Mouse (Mus musculus) 3134 (cell line): ENCODE data around the gene Sned1.
"Not testable (repeated sequence)": the region's sequence is repeated elsewhere in the genome, so short reads cannot be mapped to it uniquely, and the experiment has no call there.

Experiments used
- DNase-seq: peaks from one replicate; pipeline ENCODE4 v3.0.0-alpha.2; 2011; ENCODE audit warnings: low spot score; ENCODE audit not compliant: insufficient read length; ENCODE audit errors: extremely low read depth

The Sned1 gene

DNA sequence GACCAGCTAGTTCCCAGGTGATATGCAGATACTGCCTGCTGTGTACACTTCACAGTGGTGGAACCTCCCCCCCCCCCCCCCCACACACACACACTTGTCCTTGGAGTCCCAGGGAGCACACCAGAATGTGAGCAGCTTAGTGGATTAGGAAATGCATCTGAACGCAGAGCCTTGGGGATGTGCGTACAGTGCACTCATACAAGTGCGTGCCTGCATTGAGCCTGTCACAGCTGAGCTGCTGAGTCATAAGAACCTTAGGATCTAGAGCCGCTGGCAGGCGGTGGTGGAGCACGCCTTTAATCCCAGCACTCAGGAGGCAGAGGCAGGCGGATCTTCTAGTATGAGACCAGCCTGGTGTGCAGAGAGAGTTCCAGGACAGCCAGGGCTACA lies 7.7 kb upstream of the Sned1 start:
- no peak for DNase-seq

DNA sequence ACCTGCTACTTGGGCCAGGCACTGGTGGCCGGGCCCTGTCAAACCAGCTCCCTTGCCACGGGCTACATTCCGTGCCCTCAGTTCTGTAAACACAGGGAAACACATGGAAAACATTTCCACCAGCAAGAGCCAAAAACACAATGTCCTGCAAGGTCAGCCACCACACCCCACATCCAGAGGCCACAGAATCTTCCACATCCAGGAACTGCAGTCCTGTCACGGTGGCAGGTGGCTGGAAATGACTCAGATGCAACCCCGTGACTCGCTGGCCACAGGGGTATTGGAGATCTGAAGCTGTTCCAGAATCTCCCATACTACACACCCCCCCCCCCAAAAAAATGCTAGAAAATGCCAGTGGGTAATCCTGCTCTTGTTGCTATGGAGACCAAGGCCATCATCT lies 6.4 kb upstream of the Sned1 start:
- peak; percentile 80 for DNase-seq

DNA sequence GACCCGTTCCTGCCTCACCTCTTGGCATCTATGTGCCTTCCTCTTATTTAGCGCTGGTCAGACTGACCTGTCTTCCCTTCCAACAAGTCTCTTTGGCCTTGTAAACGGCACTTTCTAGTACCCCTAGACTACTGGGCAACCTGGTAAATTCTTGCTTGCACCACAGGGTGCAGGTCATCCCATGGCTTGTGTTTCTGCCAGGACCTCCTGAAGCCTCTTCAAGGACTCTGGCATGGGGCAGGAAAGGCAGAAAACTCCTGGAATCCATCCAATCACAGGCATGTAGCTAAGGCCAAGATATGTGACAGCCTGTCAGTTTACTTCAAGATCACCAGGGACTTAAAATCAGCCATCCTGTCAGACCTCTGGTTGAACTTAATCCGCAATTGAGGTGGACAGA lies 6.0 kb upstream of the Sned1 start:
- DNase-seq: no peak

DNA sequence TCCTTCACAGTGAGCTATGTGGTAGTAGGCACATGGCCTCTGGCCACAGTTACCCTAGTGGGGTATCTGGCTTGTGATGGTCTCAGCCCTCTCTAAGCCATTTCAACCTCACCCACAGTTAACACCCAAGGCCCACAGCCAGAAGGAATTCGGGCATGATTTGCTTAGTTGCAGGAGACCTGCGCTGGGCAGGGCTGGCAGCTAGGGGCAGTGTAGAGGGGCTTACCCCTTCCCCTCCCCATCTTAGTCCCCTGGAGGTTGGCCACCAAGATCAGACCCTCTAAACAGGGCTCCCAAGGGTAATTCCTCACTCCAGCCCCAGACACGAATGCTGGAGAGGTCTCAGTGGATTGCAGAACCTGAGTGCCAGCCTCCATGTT lies 894 bp downstream of the Sned1 start:
- no peak for DNase-seq

DNA sequence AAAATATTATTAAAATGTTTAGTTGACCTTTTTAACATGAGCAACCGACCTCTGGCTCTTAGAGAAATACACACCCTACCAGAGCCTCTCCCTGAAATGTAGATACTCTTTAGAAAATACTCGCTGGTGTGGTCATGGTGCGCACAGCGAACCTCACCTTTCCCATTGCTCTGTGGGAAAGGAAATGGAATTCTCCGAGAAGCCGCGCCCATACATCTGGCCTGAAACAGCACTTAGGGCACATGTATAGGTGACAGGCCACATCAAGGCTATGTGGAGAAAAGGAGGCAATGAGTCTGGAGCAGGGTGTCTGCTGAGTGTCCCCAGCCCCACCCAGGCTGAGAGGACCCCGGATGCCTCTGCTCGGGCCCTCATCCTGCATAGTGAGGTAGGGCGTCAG lies 2.0 kb downstream of the Sned1 start:
- no peak for DNase-seq

DNA sequence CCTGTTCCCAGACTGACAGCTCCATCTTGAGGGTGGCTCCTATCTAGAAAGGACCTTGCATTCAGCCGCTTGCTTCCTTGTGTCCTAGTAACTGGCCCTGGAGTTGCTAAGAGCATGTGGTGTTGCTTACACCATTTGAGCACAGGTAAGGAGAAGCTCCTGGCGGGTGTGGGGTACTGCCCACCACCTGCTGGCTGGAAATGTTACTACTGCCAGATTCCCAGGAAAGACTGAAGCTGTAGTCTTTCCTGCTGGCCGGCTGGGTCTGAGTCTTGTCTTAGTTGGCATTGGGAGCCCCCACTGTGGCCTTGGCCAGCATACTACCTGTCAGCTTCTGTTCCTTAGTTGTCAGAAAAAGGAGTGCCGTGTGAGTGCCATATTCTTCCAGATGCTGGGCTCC lies 2.6 kb downstream of the Sned1 start:
- DNase-seq: no peak

DNA sequence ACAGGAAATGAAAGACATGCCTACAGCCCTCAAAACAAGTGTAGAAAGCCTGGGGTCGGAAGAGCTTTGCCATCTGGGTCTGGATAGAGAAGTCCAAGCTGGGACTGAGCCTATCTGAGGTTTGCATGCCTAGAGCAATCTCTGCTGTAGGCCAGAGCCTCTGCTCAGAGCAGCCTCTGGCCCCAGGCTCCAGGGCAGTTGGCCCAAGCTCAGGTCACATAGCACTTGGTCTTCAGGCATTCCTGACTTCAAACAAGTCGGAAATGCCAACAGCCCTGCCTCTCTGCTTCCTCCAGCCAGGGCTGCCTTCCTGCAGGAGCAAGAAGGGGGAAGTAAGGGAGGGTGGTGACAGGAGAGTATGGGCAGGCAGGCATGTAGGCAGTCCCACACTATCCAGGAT lies 10.3 kb downstream of the Sned1 start:
- no peak for DNase-seq

DNA sequence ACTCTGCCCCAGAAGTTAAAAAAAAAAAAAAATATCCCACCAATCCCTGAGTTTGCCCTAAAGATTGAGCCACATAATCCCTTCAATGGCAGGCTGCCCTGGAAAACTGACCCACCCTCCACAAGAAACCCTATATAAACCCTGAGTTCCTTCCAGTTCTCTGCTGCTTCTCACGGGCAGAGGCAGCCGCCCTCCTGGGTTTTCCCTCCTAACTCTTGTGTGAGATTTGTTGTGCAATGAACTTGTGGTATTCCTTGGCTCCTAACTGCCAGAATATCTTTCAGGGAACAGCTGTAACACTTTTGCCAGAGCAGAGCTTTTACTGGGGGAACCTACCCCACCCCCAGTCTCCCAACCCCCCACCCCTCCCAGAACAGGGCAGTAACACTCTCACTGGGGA lies 16.9 kb downstream of the Sned1 start:
- no peak for DNase-seq

DNA sequence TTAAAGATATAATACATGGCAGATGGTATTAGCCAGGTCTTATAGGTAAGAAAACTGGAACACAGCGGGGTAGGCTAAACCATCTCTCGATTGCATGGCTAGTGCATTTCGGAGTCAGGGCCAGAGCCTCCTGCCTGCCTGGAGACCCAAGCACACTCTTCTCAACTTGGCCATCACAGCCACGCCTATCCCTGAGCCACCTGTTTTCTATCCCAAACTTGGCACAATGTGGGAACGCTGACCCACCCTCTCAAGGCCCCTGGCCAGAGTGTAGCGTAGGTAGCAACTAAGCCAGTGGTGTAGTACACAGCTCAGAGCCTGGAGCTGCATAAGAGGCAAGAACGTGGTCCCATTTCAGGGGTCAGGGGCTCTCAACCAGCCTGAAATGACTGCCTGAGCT lies 20.1 kb downstream of the Sned1 start:
- no peak for DNase-seq

DNA sequence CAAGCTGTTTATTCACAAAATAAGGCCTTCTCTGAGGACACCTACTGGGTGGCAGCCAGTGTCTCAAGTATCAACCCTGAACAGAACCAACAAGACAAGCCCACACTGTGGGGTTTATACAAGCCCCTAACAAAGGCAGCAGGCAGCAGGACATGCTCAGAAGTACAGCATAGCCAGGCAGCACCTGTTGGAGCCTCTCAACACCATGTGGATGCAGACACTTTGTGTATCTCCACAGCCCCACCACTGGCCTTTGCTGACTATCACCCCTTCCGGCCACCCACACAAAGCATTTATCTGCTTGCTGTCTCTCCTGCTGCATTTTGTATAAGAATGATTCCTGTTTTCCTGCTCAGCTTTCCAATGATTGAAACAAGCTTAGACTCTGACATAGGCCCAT lies 21.9 kb downstream of the Sned1 start:
- DNase-seq: no peak

DNA sequence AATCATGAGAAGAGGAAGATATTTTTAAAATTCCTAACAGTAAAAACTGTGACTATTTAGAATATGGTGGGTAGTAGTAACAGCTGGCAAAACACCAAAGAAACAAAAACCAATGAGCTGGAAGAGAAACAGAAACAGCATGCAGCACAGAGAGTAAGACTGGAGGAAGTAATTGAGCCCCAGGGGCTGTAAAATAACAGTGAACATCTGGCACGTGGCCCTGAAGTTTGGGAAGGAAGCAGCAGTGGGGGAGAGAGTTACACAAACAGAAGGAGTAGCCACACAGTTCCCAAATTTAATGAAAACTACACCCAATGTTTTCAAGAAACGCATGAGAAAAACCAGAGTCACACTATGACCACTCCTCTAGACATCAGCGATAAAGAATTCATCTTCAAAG lies 31.6 kb downstream of the Sned1 start:
- no peak for DNase-seq

DNA sequence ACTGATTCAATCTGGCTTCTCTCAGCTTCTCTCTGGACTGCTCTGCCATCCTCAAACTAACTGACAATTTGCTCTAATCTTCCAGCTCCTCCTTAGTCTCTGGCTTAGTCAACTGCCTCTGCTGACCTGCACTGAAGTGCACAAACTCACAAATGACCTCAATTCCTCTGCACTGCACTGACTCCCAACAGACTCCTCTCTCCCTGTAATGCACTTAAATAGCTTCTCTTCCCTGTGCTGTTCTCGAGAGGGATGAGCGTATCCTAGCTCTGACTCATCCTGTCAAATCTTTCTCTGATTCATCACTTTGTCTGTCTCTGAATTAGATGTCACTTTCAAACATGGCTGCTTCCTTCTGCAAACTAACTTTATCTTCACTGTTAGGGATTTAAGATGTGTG lies 32.6 kb downstream of the Sned1 start:
- DNase-seq: no peak

DNA sequence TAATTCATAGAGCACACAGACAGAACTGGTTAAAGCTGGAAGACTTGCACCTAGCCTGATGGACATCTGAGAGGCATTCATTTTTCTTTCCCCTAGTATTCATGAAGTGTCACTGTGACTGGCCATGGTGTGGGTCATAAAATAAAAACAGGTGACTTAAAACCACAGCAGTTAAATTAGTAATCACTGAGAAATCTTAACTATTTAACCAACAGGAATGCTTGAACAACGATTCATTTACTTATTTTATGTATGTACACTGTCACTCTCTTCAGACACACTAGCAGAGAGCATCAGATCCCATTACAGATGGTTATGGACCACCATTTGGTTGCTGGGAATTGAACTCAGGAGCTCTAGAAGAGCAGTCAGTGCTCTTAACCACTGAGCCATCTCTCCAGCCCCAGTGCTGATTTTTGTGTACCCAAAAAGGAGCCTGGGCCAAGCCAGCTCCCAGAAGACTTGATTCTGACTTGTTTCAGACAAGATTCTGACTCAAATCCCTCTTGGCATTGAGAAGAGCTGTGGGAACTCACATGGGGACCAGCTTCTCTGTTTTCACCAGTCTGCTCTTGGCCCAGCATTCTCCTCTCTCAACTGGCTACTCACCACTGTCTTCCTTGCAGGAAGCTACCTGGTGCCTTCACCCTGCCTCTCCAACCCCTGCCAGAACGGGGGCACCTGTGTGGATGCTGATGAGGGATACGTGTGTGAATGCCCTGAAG lies 35.0 kb downstream of the Sned1 start:
- DNase-seq: peak; percentile 76

DNA sequence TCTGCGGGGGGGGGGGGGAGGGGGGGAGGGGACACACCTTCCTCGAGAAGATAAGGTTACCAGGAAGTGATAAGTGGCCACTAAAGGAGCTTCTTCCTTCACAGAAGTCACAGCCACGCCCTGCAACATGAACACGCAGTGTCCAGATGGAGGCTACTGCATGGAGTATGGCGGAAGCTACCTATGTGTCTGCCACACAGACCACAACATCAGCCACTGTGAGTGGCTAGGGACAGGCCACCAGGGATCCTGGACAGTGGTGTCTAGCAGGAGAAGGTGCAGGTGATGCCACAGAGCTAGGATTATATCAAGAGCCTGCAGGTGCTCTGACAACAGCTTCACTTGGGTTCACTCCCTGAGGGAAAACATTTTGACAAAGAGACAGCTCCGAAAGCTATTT lies 36.1 kb downstream of the Sned1 start:
- no peak for DNase-seq

DNA sequence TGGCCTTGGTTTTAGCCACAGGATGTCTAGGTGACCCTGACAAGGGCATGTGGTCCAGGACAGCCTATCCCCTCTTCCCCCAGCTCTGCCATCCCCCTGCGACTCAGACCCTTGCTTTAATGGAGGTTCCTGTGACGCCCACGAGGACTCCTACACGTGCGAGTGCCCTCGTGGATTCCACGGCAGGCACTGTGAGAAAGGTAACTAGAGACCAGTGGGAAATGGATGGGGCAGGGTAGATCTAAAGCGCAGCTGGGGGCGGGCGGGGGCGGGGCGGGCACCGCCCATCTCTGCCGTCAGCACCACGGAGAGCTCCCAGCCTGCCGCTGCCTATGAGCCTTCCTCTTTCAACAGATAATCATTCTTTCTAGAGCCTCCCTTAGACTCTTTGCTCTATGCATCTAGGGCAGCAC lies 36.8 kb downstream of the Sned1 start:
- DNase-seq: peak; percentile 38

DNA sequence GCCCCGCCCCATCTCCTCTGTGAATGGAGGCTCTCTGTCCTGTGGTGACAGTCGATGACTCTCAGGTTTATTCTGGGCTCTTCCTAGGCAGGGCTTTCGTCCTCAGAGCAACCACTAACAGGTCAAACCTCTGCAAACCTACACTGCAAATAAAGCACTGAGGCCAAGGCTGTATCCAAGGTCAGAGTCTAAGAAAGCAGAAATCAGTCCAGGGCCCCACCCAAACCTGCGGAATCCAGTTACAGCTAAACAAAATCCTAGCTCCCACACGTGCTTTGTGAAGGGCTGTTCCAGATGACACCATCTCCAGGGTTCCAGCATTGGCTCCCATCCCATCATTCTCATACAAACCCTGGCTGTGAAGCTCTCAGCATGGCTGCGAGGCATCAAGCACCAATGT lies 39.9 kb downstream of the Sned1 start:
- DNase-seq: no peak

DNA sequence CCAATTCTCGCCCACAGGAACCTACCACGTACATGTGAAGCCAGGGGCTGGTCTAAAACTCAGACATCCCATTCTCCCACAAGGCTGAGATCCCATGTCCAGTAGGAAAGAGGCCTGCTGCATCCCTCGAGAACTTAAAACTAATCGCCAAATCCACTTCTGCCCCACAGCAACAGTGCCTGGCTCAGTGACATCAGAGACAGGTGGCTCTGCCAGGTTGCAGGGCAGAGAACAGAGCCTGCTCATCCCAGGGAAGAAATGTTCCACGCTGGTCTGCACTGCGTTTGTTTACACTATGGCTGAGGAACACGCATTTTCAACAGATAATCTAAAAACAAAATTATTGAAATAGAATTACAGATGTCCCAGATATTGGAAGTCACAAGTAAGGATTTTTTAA lies 41.4 kb downstream of the Sned1 start:
- no peak for DNase-seq

DNA sequence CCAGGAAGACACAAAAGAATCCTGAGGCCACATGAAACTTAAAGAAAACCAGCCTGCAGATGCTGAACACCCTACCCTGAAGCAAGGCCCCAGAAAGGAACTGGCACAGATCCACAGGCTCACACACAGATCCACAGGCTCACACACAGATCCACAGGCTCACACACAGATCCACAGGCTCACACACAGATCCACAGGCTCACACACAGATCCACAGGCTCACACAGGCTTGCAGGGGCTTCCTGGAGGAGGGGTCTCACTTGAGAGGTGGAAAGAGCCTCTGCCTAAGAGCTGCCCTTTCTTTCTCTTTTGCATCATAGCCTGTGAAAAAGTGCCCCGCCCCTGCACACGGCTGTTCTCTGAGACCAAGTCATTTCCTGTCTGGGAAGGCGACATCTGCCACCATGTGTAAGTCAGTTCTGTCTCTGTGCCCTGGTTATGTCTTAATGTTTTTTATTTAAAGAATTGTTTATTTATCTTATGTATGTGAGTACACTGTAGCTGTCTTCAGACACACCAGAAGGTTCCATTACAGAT lies 54.1 kb downstream of the Sned1 start:
- no peak for DNase-seq

DNA sequence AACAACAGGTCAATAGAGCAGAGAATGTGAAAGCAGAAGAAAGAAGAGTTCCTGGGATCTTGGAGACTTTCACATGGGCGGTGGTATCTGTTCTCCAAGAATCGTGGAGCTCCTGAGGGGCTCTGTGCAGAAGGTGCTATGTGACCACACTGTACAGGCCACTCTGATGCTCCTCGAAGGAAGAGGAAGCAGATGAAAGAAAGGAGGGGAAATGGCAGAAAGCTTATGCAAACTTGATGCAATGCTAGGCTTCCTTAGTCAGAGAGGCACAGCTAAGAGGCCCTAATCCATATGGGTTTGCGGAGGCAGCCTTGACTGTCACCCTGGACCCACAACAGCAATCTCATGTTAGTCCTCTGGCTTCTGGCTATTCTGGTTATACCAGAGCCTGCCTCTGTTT lies 55.3 kb downstream of the Sned1 start:
- no peak for DNase-seq

DNA sequence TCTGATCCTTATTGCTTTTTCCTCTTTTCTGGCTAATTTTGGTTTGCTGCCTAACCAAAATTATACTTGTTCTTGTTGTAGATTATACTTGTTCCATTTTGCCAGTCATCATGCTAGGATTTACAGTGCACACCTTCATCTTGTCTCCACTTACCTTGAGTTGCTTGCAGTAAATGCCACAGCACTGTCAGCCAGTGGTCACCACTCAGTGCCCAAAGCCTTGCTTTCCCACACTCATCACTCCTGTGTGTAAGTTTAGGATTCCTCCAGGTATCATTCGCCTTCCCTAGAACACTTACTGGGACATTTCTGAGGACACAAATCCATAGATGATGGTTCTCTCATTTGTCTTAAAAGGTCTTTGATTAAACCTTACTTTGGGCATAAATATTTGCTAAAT lies 56.0 kb downstream of the Sned1 start:
- no peak for DNase-seq

DNA sequence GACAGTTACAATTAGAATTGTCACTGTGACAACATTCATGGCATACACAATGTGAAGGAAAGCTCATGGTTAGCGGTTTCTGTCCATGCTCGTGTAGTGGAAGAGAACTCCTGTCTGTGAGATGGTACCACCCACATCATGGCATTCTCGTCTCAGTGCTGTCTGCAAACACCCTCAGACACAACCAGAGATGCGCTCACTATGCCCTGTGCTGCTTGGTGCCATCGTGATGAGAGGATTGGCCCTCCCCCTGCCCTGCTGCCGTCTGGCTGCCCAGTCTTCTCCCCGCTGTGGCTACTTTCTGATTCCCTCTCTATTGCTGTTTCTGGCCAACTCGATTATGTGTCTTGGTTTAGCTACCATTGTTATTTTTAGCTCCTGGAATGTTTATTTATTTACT lies 56.4 kb downstream of the Sned1 start:
- no peak for DNase-seq

DNA sequence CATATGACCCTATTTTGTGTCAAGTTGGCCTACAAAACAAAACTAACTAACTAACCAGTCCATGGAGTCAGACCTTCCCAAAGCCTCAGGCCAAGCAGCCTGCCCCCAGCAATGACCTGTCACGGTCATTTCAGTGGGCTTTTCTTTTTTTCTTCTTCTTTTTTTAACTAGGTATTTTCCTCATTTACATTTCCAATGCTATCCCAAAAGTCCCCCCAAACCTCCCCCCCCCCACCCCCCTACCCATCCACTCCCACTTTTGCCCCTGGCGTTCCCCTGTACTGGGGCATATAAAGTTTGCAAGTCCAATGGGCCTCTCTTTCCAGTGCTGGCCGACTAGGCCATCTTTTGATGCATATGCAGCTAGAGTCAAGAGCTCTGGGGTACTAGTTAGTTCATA lies 58.9 kb downstream of the Sned1 start:
- DNase-seq: not testable (repeated sequence)

DNA sequence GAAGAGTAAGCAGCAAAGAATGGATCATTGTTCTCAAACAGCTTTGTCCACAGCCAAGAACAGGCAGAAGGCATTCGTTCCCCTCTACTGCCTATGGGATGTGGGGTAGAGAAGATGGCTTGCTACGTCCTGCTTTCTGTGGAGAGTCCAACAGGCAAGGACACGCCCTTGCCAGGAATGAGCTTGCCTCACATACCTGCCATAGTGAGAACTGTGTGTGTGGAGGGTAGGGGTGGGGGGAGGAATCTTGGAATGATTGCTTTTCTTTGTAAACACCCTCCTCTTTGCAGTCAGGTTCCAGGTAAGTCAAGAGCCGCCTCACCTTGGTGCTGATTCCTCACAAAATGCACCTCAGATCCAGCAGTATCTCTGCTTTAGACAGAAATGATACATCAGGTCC lies 64.2 kb downstream of the Sned1 start:
- DNase-seq: no peak
